Mouse (Mus musculus) cerebellum, adult 9-10 months (tissue): ENCODE measurements around the gene Ccdc7a.
"Not testable (repeated sequence)": the region's sequence is repeated elsewhere in the genome, so short reads cannot be mapped to it uniquely, and the experiment has no call there.

Source experiments
- DNase-seq: peaks from one replicate; pipeline ENCODE4 v3.0.0; 2022

Gene Ccdc7a

GRCm38 (mm10) chr8:129065417-129065816, at the start of gene Ccdc7a:
Ccdc7a (minus strand) TSS chr8:129065517.
- DNase-seq = not testable (repeated sequence)

GRCm38 (mm10) chr8:129066834-129067233, 1.5 kb upstream of the Ccdc7a start, which contains the start of gene Ccdc7b:
Ccdc7b (plus strand) TSS chr8:129067134.
- not testable (repeated sequence) for DNase-seq

- no peak for DNase-seq
These were observed 73.9 kb downstream of the Ccdc7a start for GRCm38 (mm10) chr8:128991389-128991788.

GRCm38 (mm10) chr8:128948941-128949340, 116.4 kb downstream of the Ccdc7a start:
- DNase-seq = not testable (repeated sequence)

GRCm38 (mm10) chr8:128941022-128941641, 124.2 kb downstream of the Ccdc7a start:
- peak; percentile 31 for DNase-seq

GRCm38 (mm10) chr8:128933446-128933845, 131.9 kb downstream of the Ccdc7a start:
- no peak for DNase-seq

- no peak for DNase-seq
These were observed 182.6 kb downstream of the Ccdc7a start for GRCm38 (mm10) chr8:128882719-128883118.

GRCm38 (mm10) chr8:128843749-128844148, 221.6 kb downstream of the Ccdc7a start:
- DNase-seq = no peak

GRCm38 (mm10) chr8:128812521-128812920, 252.8 kb downstream of the Ccdc7a start:
- no peak for DNase-seq

GRCm38 (mm10) chr8:128798594-128798993, 266.7 kb downstream of the Ccdc7a start, which contains the start of gene Gm3952:
Gm3952 (minus strand) TSS chr8:128798694.
- no peak for DNase-seq

GRCm38 (mm10) chr8:128735692-128736091, 329.6 kb downstream of the Ccdc7a start:
- DNase-seq = no peak

- no peak for DNase-seq
These were observed 331.2 kb downstream of the Ccdc7a start for GRCm38 (mm10) chr8:128734118-128734517.

GRCm38 (mm10) chr8:128732254-128732653, 333.1 kb downstream of the Ccdc7a start:
- no peak for DNase-seq

GRCm38 (mm10) chr8:128727213-128727612, 338.1 kb downstream of the Ccdc7a start:
- DNase-seq = no peak

GRCm38 (mm10) chr8:128724819-128725218, 340.5 kb downstream of the Ccdc7a start:
- DNase-seq = peak; percentile 16

- DNase-seq = no peak
These were observed 349.1 kb downstream of the Ccdc7a start for GRCm38 (mm10) chr8:128716184-128716583.

GRCm38 (mm10) chr8:128709261-128709660, 356.1 kb downstream of the Ccdc7a start:
- DNase-seq = peak; percentile 71

- no peak for DNase-seq
These were observed 360.5 kb downstream of the Ccdc7a start for GRCm38 (mm10) chr8:128704836-128705235.

- no peak for DNase-seq
These were observed 360.9 kb downstream of the Ccdc7a start for GRCm38 (mm10) chr8:128704376-128704775.

GRCm38 (mm10) chr8:128697945-128698344, 367.4 kb downstream of the Ccdc7a start:
- DNase-seq = no peak

GRCm38 (mm10) chr8:128696701-128697397, 368.5 kb downstream of the Ccdc7a start:
- no peak for DNase-seq

- DNase-seq = no peak
These were observed 375.3 kb downstream of the Ccdc7a start for GRCm38 (mm10) chr8:128690056-128690455.

GRCm38 (mm10) chr8:128688679-128689078, 376.6 kb downstream of the Ccdc7a start:
- no peak for DNase-seq

- no peak for DNase-seq
These were observed 378.8 kb downstream of the Ccdc7a start for GRCm38 (mm10) chr8:128686429-128686990.
